Mouse (Mus musculus) MEL (cell line): ENCODE results near the gene 1600002K03Rik. TPM values are rescaled to one million over a fixed set of nuclear protein-coding genes. Genes with fewer than 3 reads are reported as not detected.

Source experiments
- DNase-seq: peaks from one replicate; pipeline ENCODE4 v3.0.0; 2011; ENCODE audit warnings: low read depth, low spot score
- H3K27ac ChIP-seq: 2 replicates; pipeline ENCODE4 v1.5.1; 2012; ENCODE audit warnings: low read depth, mild to moderate bottlenecking, control low read depth, low read length, moderate library complexity; ENCODE audit not compliant: control insufficient read depth
- H3K27me3 ChIP-seq, 2 experiments: fragments of 150-350 bp in 1 of 2; sonication (generic) in 1 of 2; 2 replicates each; pipeline ENCODE4 v1.6.1; 2012; ENCODE audit warnings: low read length in 2 of 2, mild to moderate bottlenecking in 2 of 2, improper control_type of control experiment in 1 of 2, moderate library complexity in 1 of 2; ENCODE audit not compliant: insufficient read depth in 2 of 2, control insufficient read depth in 1 of 2
- H3K36me3 ChIP-seq, 2 experiments: 2 replicates each; pipeline ENCODE4 v1.6.1; 2012 to 2014; ENCODE audit warnings: low read length in 2 of 2, improper control_type of control experiment in 1 of 2, inconsistent platforms in 1 of 2, mild to moderate bottlenecking in 1 of 2; ENCODE audit not compliant: insufficient read depth in 2 of 2, control insufficient read depth in 1 of 2
- H3K4me1 ChIP-seq, 2 experiments: fragments of 150-350 bp in 1 of 2; sonication (generic) in 1 of 2; 2 replicates each; pipeline ENCODE4 v1.6.1; 2012; ENCODE audit warnings: low read length in 2 of 2, improper control_type of control experiment in 1 of 2, mild to moderate bottlenecking in 1 of 2; ENCODE audit not compliant: insufficient read depth in 2 of 2, control insufficient read depth in 1 of 2
- H3K4me3 ChIP-seq, 2 experiments: fragments of 150-350 bp in 1 of 2; sonication (generic) in 1 of 2; 2 replicates each; pipeline ENCODE4 v1.5.1; 2012; ENCODE audit warnings: low read depth in 2 of 2, low read length in 2 of 2, mild to moderate bottlenecking in 2 of 2, moderate library complexity in 2 of 2, control low read depth in 1 of 2, improper control_type of control experiment in 1 of 2; ENCODE audit not compliant: control insufficient read depth in 1 of 2, insufficient read depth in 1 of 2
- H3K79me2 ChIP-seq: 2 replicates; pipeline ENCODE4 v1.6.1; 2012; ENCODE audit warnings: mild to moderate bottlenecking, low read length, moderate library complexity; ENCODE audit not compliant: control insufficient read depth, poor library complexity, insufficient read depth
- H3K9ac ChIP-seq: 2 replicates; pipeline ENCODE4 v1.6.1; 2012; ENCODE audit warnings: low read depth, mild to moderate bottlenecking, control low read depth, low read length, moderate library complexity; ENCODE audit not compliant: control insufficient read depth, poor library complexity, severe bottlenecking
- H3K9me3 ChIP-seq: fragments of 150-350 bp; sonication (generic); replicated peaks from 2 replicates; pipeline ENCODE4 v1.6.1; 2012; ENCODE audit warnings: mild to moderate bottlenecking, low read length, improper control_type of control experiment, moderate library complexity; ENCODE audit not compliant: insufficient read depth
- BHLHE40 ChIP-seq: IDR thresholded peaks from 2 replicates; pipeline ENCODE4 v1.6.1; 2012; ENCODE audit warnings: low read depth, mild to moderate bottlenecking, inconsistent platforms, low read length, improper control_type of control experiment, borderline replicate concordance
- CHD1 ChIP-seq: IDR thresholded peaks from 2 replicates; pipeline ENCODE4 v1.6.1; 2012; ENCODE audit warnings: low read depth, mild to moderate bottlenecking, inconsistent platforms, low read length, improper control_type of control experiment
- CHD2 ChIP-seq: IDR thresholded peaks from 2 replicates; pipeline ENCODE4 v1.6.1; 2011; ENCODE audit warnings: low read length, improper control_type of control experiment
- CTCF ChIP-seq, 3 experiments: IDR thresholded peaks in 2 of 3; conservative IDR thresholded peaks in 1 of 3; 2 replicates each; pipeline ENCODE4 v1.5.1; 2011 to 2012; ENCODE audit warnings: low read length in 3 of 3, low read depth in 2 of 3, mild to moderate bottlenecking in 2 of 3, improper control_type of control experiment in 1 of 3, inconsistent platforms in 1 of 3, mixed read lengths in 1 of 3, moderate library complexity in 1 of 3; ENCODE audit not compliant: control insufficient read depth in 1 of 3, insufficient read depth in 1 of 3, poor library complexity in 1 of 3, severe bottlenecking in 1 of 3
- ELF1 ChIP-seq: IDR thresholded peaks from 2 replicates; pipeline ENCODE4 v1.6.1; 2014; ENCODE audit warnings: low read depth, mild to moderate bottlenecking, inconsistent platforms, low read length, improper control_type of control experiment, moderate library complexity
- EP300 ChIP-seq, 2 experiments: IDR thresholded peaks; 2 replicates each; pipeline ENCODE4 v1.6.1; 2011; ENCODE audit warnings: improper control_type of control experiment in 2 of 2, low read length in 2 of 2, low read depth in 1 of 2, mild to moderate bottlenecking in 1 of 2
- ETS1 ChIP-seq: IDR thresholded peaks from 2 replicates; pipeline ENCODE4 v1.6.1; 2012; ENCODE audit warnings: low read depth, mild to moderate bottlenecking, inconsistent platforms, low read length, improper control_type of control experiment, moderate library complexity
- GABPA ChIP-seq: IDR thresholded peaks from 2 replicates; pipeline ENCODE4 v1.6.1; 2012; ENCODE audit warnings: low read depth, mild to moderate bottlenecking, inconsistent platforms, low read length, improper control_type of control experiment, moderate library complexity
- HCFC1 ChIP-seq: IDR thresholded peaks from 2 replicates; pipeline ENCODE4 v1.6.1; 2012; ENCODE audit warnings: low read depth, mild to moderate bottlenecking, inconsistent platforms, low read length, improper control_type of control experiment, moderate library complexity
- JUND ChIP-seq: IDR thresholded peaks from 2 replicates; pipeline ENCODE4 v1.6.1; 2011; ENCODE audit warnings: low read depth, mild to moderate bottlenecking, improper control_type of control experiment, low read length
- KAT2A ChIP-seq: conservative IDR thresholded peaks from 2 replicates; pipeline ENCODE4 v1.6.1; 2012; ENCODE audit warnings: low read depth, low read length, improper control_type of control experiment, inconsistent platforms
- MAFK ChIP-seq: IDR thresholded peaks from 2 replicates; pipeline ENCODE4 v1.6.1; 2011; ENCODE audit warnings: low read depth, mild to moderate bottlenecking, low read length, improper control_type of control experiment, borderline replicate concordance
- MAX ChIP-seq: IDR thresholded peaks from 2 replicates; pipeline ENCODE4 v1.6.1; 2011; ENCODE audit warnings: low read length, improper control_type of control experiment
- MAZ ChIP-seq: IDR thresholded peaks from 2 replicates; pipeline ENCODE4 v1.6.1; 2012; ENCODE audit warnings: low read depth, mild to moderate bottlenecking, inconsistent platforms, low read length, improper control_type of control experiment
- MEF2A ChIP-seq: IDR thresholded peaks from 2 replicates; pipeline ENCODE4 v1.6.1; 2014; ENCODE audit warnings: low read depth, mild to moderate bottlenecking, inconsistent platforms, low read length, improper control_type of control experiment; ENCODE audit not compliant: poor library complexity, insufficient replicate concordance, severe bottlenecking; ENCODE audit errors: extremely low read depth
- MXI1 ChIP-seq: IDR thresholded peaks from 2 replicates; pipeline ENCODE4 v1.6.1; 2011; ENCODE audit warnings: mild to moderate bottlenecking, low read depth, low read length, improper control_type of control experiment
- MYB ChIP-seq: IDR thresholded peaks from 2 replicates; pipeline ENCODE4 v1.6.1; 2011; ENCODE audit warnings: mild to moderate bottlenecking, low read depth, low read length, improper control_type of control experiment
- MYC ChIP-seq: IDR thresholded peaks from 2 replicates; pipeline ENCODE4 v1.6.1; 2011; ENCODE audit warnings: low read depth, mild to moderate bottlenecking, low read length, improper control_type of control experiment, moderate library complexity
- NELFE ChIP-seq: IDR thresholded peaks from 2 replicates; pipeline ENCODE4 v1.6.1; 2011; ENCODE audit warnings: low read depth, low read length, improper control_type of control experiment
- NRF1 ChIP-seq: IDR thresholded peaks from 2 replicates; pipeline ENCODE4 v1.6.1; 2014; ENCODE audit warnings: low read depth, mild to moderate bottlenecking, inconsistent platforms, low read length, improper control_type of control experiment, moderate library complexity; ENCODE audit not compliant: poor library complexity, insufficient read depth, severe bottlenecking
- POLR2AphosphoS2 ChIP-seq: IDR thresholded peaks from 2 replicates; pipeline ENCODE4 v1.6.1; 2011; ENCODE audit warnings: low read length, improper control_type of control experiment
- RAD21 ChIP-seq: IDR thresholded peaks from 2 replicates; pipeline ENCODE4 v1.6.1; 2011; ENCODE audit warnings: mild to moderate bottlenecking, low read depth, low read length, improper control_type of control experiment
- RCOR1 ChIP-seq: IDR thresholded peaks from 2 replicates; pipeline ENCODE4 v1.6.1; 2012; ENCODE audit warnings: low read depth, mild to moderate bottlenecking, inconsistent platforms, low read length, improper control_type of control experiment
- SIN3A ChIP-seq: IDR thresholded peaks from 2 replicates; pipeline ENCODE4 v1.6.1; 2012; ENCODE audit warnings: low read length, improper control_type of control experiment, inconsistent platforms
- SMC3 ChIP-seq: IDR thresholded peaks from 2 replicates; pipeline ENCODE4 v1.6.1; 2011; ENCODE audit warnings: low read depth, low read length, improper control_type of control experiment
- TBP ChIP-seq: IDR thresholded peaks from 2 replicates; pipeline ENCODE4 v1.8.0; 2011; ENCODE audit warnings: low read depth, low read length, improper control_type of control experiment
- UBTF ChIP-seq: IDR thresholded peaks from 2 replicates; pipeline ENCODE4 v1.6.1; 2012; ENCODE audit warnings: low read depth, mild to moderate bottlenecking, inconsistent platforms, low read length, improper control_type of control experiment, moderate library complexity, borderline replicate concordance; ENCODE audit not compliant: insufficient read depth
- USF1 ChIP-seq: IDR thresholded peaks from 2 replicates; pipeline ENCODE4 v1.6.1; 2014; ENCODE audit warnings: low read depth, mild to moderate bottlenecking, inconsistent platforms, low read length, improper control_type of control experiment, moderate library complexity
- ZC3H11A ChIP-seq: IDR thresholded peaks from 2 replicates; pipeline ENCODE4 v1.6.1; 2012; ENCODE audit warnings: low read depth, mild to moderate bottlenecking, inconsistent platforms, low read length, improper control_type of control experiment
- ZMIZ1 ChIP-seq: IDR thresholded peaks from 2 replicates; pipeline ENCODE4 v1.6.1; 2012; ENCODE audit warnings: low read depth, mild to moderate bottlenecking, inconsistent platforms, low read length, improper control_type of control experiment, moderate library complexity
- polyA plus RNA-seq, 2 experiments: library from polyadenylated mRNA; stranded (reverse) in 1 of 2; unstranded in 1 of 2; fragments of >175 nt in 1 of 2; fragments of >200 nt in 1 of 2; gene quantifications; 2 replicates each; pipeline versions ENCODE4 v1.2.1 to v1.2.4; 2012; ENCODE audit warnings: low replicate concordance in 2 of 2, low read depth in 1 of 2; ENCODE audit not compliant: insufficient read length in 2 of 2, insufficient read depth in 1 of 2, missing spikeins in 1 of 2
- total RNA-seq: library from RNA; depleted of rRNA; stranded (reverse); fragments of 300-350 nt; gene quantifications from 2 replicates; pipeline ENCODE4 v1.2.3, GENCODE M21; 2012

Gene 1600002K03Rik
- total and polyA plus RNA-seq, 3 experiments = 11.4 to 16.9 TPM; not detected in 1

GRCm38 (mm10) chr10:80159561-80160454 is 12.9 kb upstream of the 1600002K03Rik start (continued):
- peak; percentile 64 for TF ChIP-seq TBP
- TF ChIP-seq RAD21 = no peak
- peak; percentile 97 for TF ChIP-seq MXI1
- TF ChIP-seq POLR2AphosphoS2 = no peak; the same call in 1 of the 2 replicates
- TF ChIP-seq MYC = peak; percentile 96
- TF ChIP-seq CTCF (IDR thresholded peaks at IDR 0.05 in 2 of 3, conservative IDR thresholded peaks at IDR 0.05 in 1 of 3; ENCODE audit: control insufficient read depth in 1 of 3, insufficient read depth in 1 of 3, low read depth in 2 of 3, low read length in 3 of 3, poor library complexity in 1 of 3, severe bottlenecking in 1 of 3) = no peak
- TF ChIP-seq KAT2A = peak; percentile 7; the same call in 1 of the 2 replicates
- peak; percentile 84 for TF ChIP-seq NRF1
- TF ChIP-seq USF1 = peak; percentile 50
- TF ChIP-seq, all 39 proteins: peak for 19

DNA sequence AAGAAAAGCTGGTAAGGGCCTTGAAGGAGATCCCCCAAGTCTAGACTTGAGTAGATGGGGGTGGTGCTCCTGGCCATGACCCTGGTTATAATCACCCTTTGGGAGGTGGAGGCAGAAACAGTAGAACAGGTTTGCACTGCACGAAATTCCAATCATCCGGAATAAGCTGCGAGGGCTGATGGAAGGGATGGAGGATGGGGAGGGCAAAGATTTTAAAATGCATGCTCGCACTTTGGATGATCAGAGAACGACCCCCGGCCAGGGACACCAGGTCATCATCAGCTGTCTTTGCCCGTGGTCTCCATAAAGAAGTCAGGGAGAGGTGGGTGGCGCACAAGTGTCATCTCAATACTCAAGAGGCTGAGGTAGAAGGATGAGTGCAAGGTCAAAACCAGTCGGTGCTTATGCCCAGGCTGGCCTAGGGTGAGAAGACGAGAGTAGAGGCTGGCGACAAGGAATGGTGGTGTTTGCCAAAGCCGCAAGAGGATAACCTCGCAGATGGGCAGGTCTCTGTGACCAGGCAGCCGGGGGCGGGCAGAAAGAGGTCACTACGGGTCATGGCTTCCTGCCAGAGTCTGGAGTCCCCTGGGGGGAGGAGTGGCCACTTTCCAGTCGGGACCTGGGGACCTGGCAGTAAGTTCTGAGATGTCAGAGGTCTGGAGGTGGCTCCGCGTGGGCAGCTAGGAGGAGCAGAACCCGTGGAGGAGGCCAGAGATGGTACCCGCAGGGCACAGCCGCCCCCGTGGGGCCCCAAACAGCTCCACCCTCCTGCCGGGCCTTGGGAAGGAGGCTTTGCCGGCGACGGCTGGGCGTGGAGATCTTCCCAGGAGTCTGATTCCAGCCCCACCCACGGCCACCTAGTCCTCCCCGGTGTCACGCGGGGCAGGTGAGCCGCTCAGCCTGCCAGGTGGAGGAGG is 12.0 kb upstream of the 1600002K03Rik start:
- H3K9me3 ChIP-seq = no peaks in the 10 kb centered on the region
- peak overlapping the region; percentile 66 for H3K9ac ChIP-seq
- no peaks in the 10 kb centered on the region; the same call in 1 of the 2 replicates for H3K79me2 ChIP-seq
- peaks cover 6 to 35% of the 10 kb centered on the region in 2 experiments; a peak in 3 of 4 replicates for H3K4me1 ChIP-seq
- H3K36me3 ChIP-seq = peaks cover 0 to 18% of the 10 kb centered on the region in 2 experiments; a peak in 2 of 4 replicates
- peak overlapping the region; percentile 53 to 58 for H3K4me3 ChIP-seq
- no peaks in the 10 kb centered on the region for H3K27me3 ChIP-seq
- peak overlapping the region; percentile 77 for H3K27ac ChIP-seq
- DNase-seq = peak; percentile 66
- no peak for TF ChIP-seq MYC
- TF ChIP-seq ETS1 = peak; percentile 11; the same call in 1 of the 2 replicates
- TF ChIP-seq KAT2A = no peak
- TF ChIP-seq MAFK = no peak
- no peak for TF ChIP-seq UBTF
- no peak for TF ChIP-seq HCFC1
- TF ChIP-seq MAZ = peak; percentile 9; the same call in 1 of the 2 replicates
- TF ChIP-seq ZMIZ1 = no peak
- no peak; the same call in 1 of the 2 replicates for TF ChIP-seq CHD1
- no peak for TF ChIP-seq ZC3H11A
- no peak for TF ChIP-seq MYB
- TF ChIP-seq MEF2A = no peak
- TF ChIP-seq EP300 (IDR thresholded peaks at IDR 0.05; ENCODE audit: low read depth in 1 of 2, low read length in 2 of 2) = peak in 1 of 2 experiments; percentile 16; a peak in 1 of 4 replicates
- no peak for TF ChIP-seq RAD21
- no peak for TF ChIP-seq CHD2
- TF ChIP-seq NELFE = peak; percentile 51
- TF ChIP-seq BHLHE40 = no peak
- TF ChIP-seq SIN3A = peak; percentile 51
- no peak for TF ChIP-seq JUND
- TF ChIP-seq RCOR1 = 0 out of 2 replicates have a peak, but pooled peaks have one; percentile 13
- no peak for TF ChIP-seq SMC3
- no peak for TF ChIP-seq GABPA
- no peak for TF ChIP-seq ELF1
- peak; percentile 53; the same call in 1 of the 2 replicates for TF ChIP-seq MAX
- no peak; the same call in 1 of the 2 replicates for TF ChIP-seq MXI1
